Comparison of ENCODE assay signal across 7 mouse cellular contexts in the genomic region with DNA sequence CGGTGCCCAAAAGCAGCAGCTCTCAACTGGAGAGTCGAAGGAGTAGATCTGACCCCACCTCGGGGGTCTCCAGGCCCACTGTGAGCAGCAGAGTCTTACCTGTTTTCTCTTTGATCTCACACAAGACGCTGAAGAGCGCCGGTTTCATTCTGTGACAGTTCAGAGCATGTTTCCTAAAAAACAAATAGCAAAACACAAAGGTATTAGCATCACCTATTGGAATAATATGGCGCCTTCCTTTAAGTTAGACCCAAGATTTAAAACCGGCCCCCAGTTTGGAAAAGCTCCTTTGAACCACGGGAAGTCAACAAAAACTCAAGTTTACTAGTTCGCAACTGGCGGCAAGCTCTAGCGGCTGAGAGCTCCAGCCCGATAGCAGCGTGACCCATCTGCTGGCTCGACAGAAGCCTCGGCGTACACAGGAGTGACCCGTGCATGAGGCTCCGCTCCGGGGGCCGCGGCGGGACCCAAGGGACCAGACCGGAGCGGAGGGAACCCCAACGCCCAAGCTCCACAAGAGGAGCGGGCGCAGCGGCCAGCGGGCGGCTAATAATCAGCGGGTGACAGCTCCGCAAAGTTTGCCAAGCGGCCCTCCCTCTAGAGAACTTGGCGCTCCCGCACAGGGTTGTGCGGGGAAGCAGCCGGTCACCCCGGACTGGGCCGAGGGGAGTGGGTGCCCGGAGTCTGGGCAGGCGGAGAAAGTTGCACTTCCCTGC. TPM values are rescaled to one million over a fixed set of nuclear protein-coding genes. Genes with fewer than 3 reads are reported as not detected.
DNase-seq lines count a peak whose midpoint lies in the region; ATAC-seq and TF ChIP-seq lines count a peak whose summit lies in the region.

No protein-coding gene starts in this region.

- H3K36me3 ChIP-seq in intestine, embryonic 14.5 days (ENCODE audit: control insufficient read depth, insufficient read depth, low read length): no peaks in the 10 kb centered on the region
- H3K36me3 ChIP-seq in liver, embryonic 14.5 days (replicated peaks; ENCODE audit: control insufficient read depth, insufficient read depth, low read depth): no peaks in the 10 kb centered on the region
- H3K36me3 ChIP-seq in neural tube, embryonic 14.5 days (ENCODE audit: control insufficient read depth, insufficient read depth, low read length): no peaks in the 10 kb centered on the region
- no peaks in the 10 kb centered on the region for H3K36me3 ChIP-seq in thymus, adult 2 months (ENCODE audit: control insufficient read depth, insufficient read depth, low read length)

- H3K4me2 ChIP-seq in intestine, embryonic 14.5 days (ENCODE audit: low read length): peak overlapping the region; percentile 88
- peak overlapping the region; percentile 88 for H3K4me2 ChIP-seq in liver, embryonic 14.5 days (ENCODE audit: low read depth)
- H3K4me2 ChIP-seq in neural tube, embryonic 14.5 days (ENCODE audit: low read depth, low read length): peak overlapping the region; percentile 97

- TF ChIP-seq POLR2A in thymus, adult 2 months (IDR thresholded peaks at IDR 0.05; ENCODE audit: control insufficient read depth, extremely low read depth, insufficient read depth, low read length, poor library complexity): no peak

- 0 out of 2 replicates have a peak, but pooled peaks cover 3% of the 10 kb centered on the region for H3K27me3 ChIP-seq in intestine, embryonic 14.5 days (replicated peaks; ENCODE audit: control insufficient read depth, insufficient read depth, low read length)
- H3K27me3 ChIP-seq in liver, embryonic 14.5 days (ENCODE audit: control insufficient read depth, insufficient read depth, low read length): no peaks in the 10 kb centered on the region
- no peaks in the 10 kb centered on the region for H3K27me3 ChIP-seq in neural tube, embryonic 14.5 days (ENCODE audit: control insufficient read depth, insufficient read depth, low read length)
- H3K27me3 ChIP-seq in thymus, adult 2 months (ENCODE audit: control insufficient read depth, insufficient read depth, low read length): peaks cover 16% of the 10 kb centered on the region

- no peak for TF ChIP-seq EP300 in liver, embryonic 14.5 days (IDR thresholded peaks at IDR 0.05; ENCODE audit: low read depth)

- peak overlapping the region; percentile 88 for H3K9ac ChIP-seq in intestine, embryonic 14.5 days (ENCODE audit: low read length)
- peak overlapping the region; percentile 97 for H3K9ac ChIP-seq in liver, embryonic 14.5 days (replicated peaks)
- peak overlapping the region; percentile 95 for H3K9ac ChIP-seq in neural tube, embryonic 14.5 days (replicated peaks; ENCODE audit: low read depth, low read length)

- H3K27ac ChIP-seq in intestine, embryonic 14.5 days (ENCODE audit: low read depth): peak overlapping the region; percentile 97
- H3K27ac ChIP-seq in liver, embryonic 14.5 days: peak overlapping the region; percentile 96
- H3K27ac ChIP-seq in neural tube, embryonic 14.5 days (ENCODE audit: low read depth, low read length): peak overlapping the region; percentile 96
- H3K27ac ChIP-seq in thymus, adult 2 months (ENCODE audit: control insufficient read depth, insufficient read depth, low read length): no peak overlapping the region

- peak; percentile 13; the same call in 1 of the 2 replicates for TF ChIP-seq CTCF in liver, embryonic 14.5 days (IDR thresholded peaks at IDR 0.05; ENCODE audit: low read depth)
- no peak for TF ChIP-seq CTCF in thymus, adult 2 months (IDR thresholded peaks at IDR 0.05; ENCODE audit: borderline replicate concordance, control insufficient read depth, extremely low read depth, insufficient read depth, low read length, poor library complexity)

- ATAC-seq in intestine, embryonic 14.5 days (replicated peaks; ENCODE audit: low FRiP score, low TSS enrichment, low read depth): no peak
- no peak for ATAC-seq in liver, embryonic 14.5 days (ENCODE audit: insufficient read depth)
- no peak for ATAC-seq in neural tube, embryonic 14.5 days (ENCODE audit: low read depth)

- H3K4me3 ChIP-seq in intestine, embryonic 14.5 days (ENCODE audit: low read depth, low read length): peak overlapping the region; percentile 59
- H3K4me3 ChIP-seq in liver, embryonic 14.5 days (ENCODE audit: insufficient read depth in 1 of 2, low read depth in 2 of 2, low read length in 2 of 2): peak overlapping the region; percentile 78 to 92
- peak overlapping the region; percentile 88 for H3K4me3 ChIP-seq in neural tube, embryonic 14.5 days (ENCODE audit: low read depth, low read length)
- H3K4me3 ChIP-seq in thymus, adult 2 months (ENCODE audit: control insufficient read depth, insufficient read depth, low read length): peak overlapping the region; percentile 75

- under 1% methylated on average over 42 of the region's 42 CpGs for WGBS in intestine, embryonic 14.5 days
- WGBS in liver, embryonic 14.5 days (ENCODE audit: insufficient replicate concordance): 2% methylated on average over 42 of the region's 42 CpGs
- WGBS in neural tube, embryonic 14.5 days: under 1% methylated on average over 42 of the region's 42 CpGs
- WGBS in thymus, adult 2 months: 5% methylated on average over 42 of the region's 42 CpGs

- peaks cover 14% of the 10 kb centered on the region for H3K4me1 ChIP-seq in intestine, embryonic 14.5 days (replicated peaks; ENCODE audit: control insufficient read depth, insufficient read depth, low read length)
- H3K4me1 ChIP-seq in liver, embryonic 14.5 days (replicated peaks; ENCODE audit: control insufficient read depth in 2 of 2, insufficient read depth in 2 of 2, low read length in 1 of 2): peaks cover 8 to 18% of the 10 kb centered on the region in 2 experiments
- peaks cover 8% of the 10 kb centered on the region; the same call in 1 of the 2 replicates for H3K4me1 ChIP-seq in neural tube, embryonic 14.5 days (ENCODE audit: control insufficient read depth, insufficient read depth, low read length)
- peaks cover 16% of the 10 kb centered on the region for H3K4me1 ChIP-seq in thymus, adult 2 months (replicated peaks; ENCODE audit: control insufficient read depth, insufficient read depth, low read length)

- H3K9me3 ChIP-seq in intestine, embryonic 14.5 days (ENCODE audit: control insufficient read depth, low read length): no peaks in the 10 kb centered on the region
- H3K9me3 ChIP-seq in liver, embryonic 14.5 days (ENCODE audit: control insufficient read depth, low read length): no peaks in the 10 kb centered on the region
- no peaks in the 10 kb centered on the region for H3K9me3 ChIP-seq in neural tube, embryonic 14.5 days (ENCODE audit: control insufficient read depth, low read length)

- peak; percentile 59 to 88 for DNase-seq in adrenal gland, adult (ENCODE audit: inconsistent age in 2 of 2, low spot score in 1 of 2)
- DNase-seq in cerebellum, postnatal 14 days: peak; percentile 48 to 60
- DNase-seq in gastrocnemius, postnatal 25 days: peak; percentile 29
- DNase-seq in intestine, embryonic 14.5 days (ENCODE audit: low spot score): peak; percentile 76
- DNase-seq in liver, embryonic 14.5 days (ENCODE audit: low read depth in 3 of 3, low spot score in 3 of 3): peak; percentile 25 to 37 (median 30)
- peak; percentile 18 for DNase-seq in thymus, adult 2 months

RNA-seq across cellular contexts. Expression of a gene that starts 2.1 kb away (rescaled TPM):
- total RNA-seq in gastrocnemius, postnatal 25 days (2021): 1 to 10 TPM; 2.7 to 4.1 TPM
- polyA plus RNA-seq in intestine, embryonic 14.5 days (2014; fragmentation: Nextera tagmentation; extraction: Ambion mirVana): 24.5 and 26.9 TPM in 2 replicates
- polyA plus RNA-seq in liver, embryonic 14.5 days (2012; rRNA removed): 7.8 and 9.8 TPM in 2 replicates
- polyA plus RNA-seq in liver, embryonic 14.5 days (2014; fragmentation: Nextera tagmentation; extraction: Ambion mirVana): 7.7 and 9.7 TPM in 2 replicates
- 157 and 177 TPM in 2 replicates for polyA plus RNA-seq in neural tube, embryonic 14.5 days (2014; fragmentation: Nextera tagmentation; extraction: Ambion mirVana)
- polyA plus RNA-seq in thymus, adult 2 months (2012; rRNA removed): 2.4 and 3.2 TPM in 2 replicates

RNA-seq across cellular contexts. Expression of a gene that starts 35.7 kb away (rescaled TPM):
- 10 to 100 TPM; 54.6 to 63.1 TPM for total RNA-seq in gastrocnemius, postnatal 25 days (2021)
- polyA plus RNA-seq in intestine, embryonic 14.5 days (2014; fragmentation: Nextera tagmentation; extraction: Ambion mirVana): 84.3 and 89.3 TPM in 2 replicates
- 11.9 and 14.9 TPM in 2 replicates for polyA plus RNA-seq in liver, embryonic 14.5 days (2012; rRNA removed)
- 25.5 and 29.5 TPM in 2 replicates for polyA plus RNA-seq in liver, embryonic 14.5 days (2014; fragmentation: Nextera tagmentation; extraction: Ambion mirVana)
- polyA plus RNA-seq in neural tube, embryonic 14.5 days (2014; fragmentation: Nextera tagmentation; extraction: Ambion mirVana): 91.5 and 92.3 TPM in 2 replicates
- 41.2 and 42.6 TPM in 2 replicates for polyA plus RNA-seq in thymus, adult 2 months (2012; rRNA removed)

Comparison
In these comparisons a context has a peak if more than half of its experiments do, and no peak if none do; other contexts are left out.
1. DNase-seq: peak in every context shown above with its lines; median percentile 76 in intestine, embryonic 14.5 days; 74 in adrenal gland, adult; 54 in cerebellum, postnatal 14 days; 30 in liver, embryonic 14.5 days; 29 in gastrocnemius, postnatal 25 days; 18 in thymus, adult 2 months.